Mouse (Mus musculus) heart, embryonic 16.5 days (tissue): ENCODE data around the gene Tssk6. TPM values are rescaled to one million over a fixed set of nuclear protein-coding genes. Genes with fewer than 3 reads are reported as not detected.
A peak's percentile ranks its signal among the peaks of the same experiment; 100 is the strongest.

Experiments
- ATAC-seq: fragments of 200-750 bp; cut with Nextera tagmentation; replicated peaks from 2 replicates; pipeline ENCODE4 v1.8.0; 2017; ENCODE audit warnings: moderate number of reproducible peaks; ENCODE audit not compliant: insufficient read depth, low FRiP score; ENCODE audit errors: extremely low read depth
- H3K27ac ChIP-seq: fragments of 300-500 bp; sonication (generic); 2 replicates; pipeline ENCODE4 v1.5.1; 2014; ENCODE audit warnings: mild to moderate bottlenecking, low read length, control low read depth, moderate library complexity
- H3K27me3 ChIP-seq: fragments of 300-500 bp; sonication (generic); 2 replicates; pipeline ENCODE4 v1.6.1; 2014; ENCODE audit warnings: low read length, mixed read lengths; ENCODE audit not compliant: control insufficient read depth, insufficient read depth
- H3K36me3 ChIP-seq: fragments of 300-500 bp; sonication (generic); 2 replicates; pipeline ENCODE4 v1.6.1; 2014; ENCODE audit not compliant: control insufficient read depth, insufficient read depth
- H3K4me1 ChIP-seq: fragments of 300-500 bp; sonication (generic); 2 replicates; pipeline ENCODE4 v1.6.1; 2014; ENCODE audit warnings: low read length, mixed read lengths; ENCODE audit not compliant: control insufficient read depth, insufficient read depth
- H3K4me2 ChIP-seq: fragments of 300-500 bp; sonication (generic); 2 replicates; pipeline ENCODE4 v1.6.1; 2014; ENCODE audit warnings: low read depth, mild to moderate bottlenecking, control low read depth, low read length
- H3K4me3 ChIP-seq: fragments of 300-500 bp; sonication (generic); 2 replicates; pipeline ENCODE4 v1.5.1; 2014; ENCODE audit warnings: mild to moderate bottlenecking, control low read depth, low read length
- H3K9ac ChIP-seq: fragments of 300-500 bp; sonication (generic); 2 replicates; pipeline ENCODE4 v1.6.1; 2014; ENCODE audit warnings: low read length, control low read depth
- H3K9me3 ChIP-seq: fragments of 300-500 bp; sonication (generic); replicated peaks from 2 replicates; pipeline ENCODE4 v1.6.1; 2016; ENCODE audit warnings: low read length; ENCODE audit not compliant: control insufficient read depth
- WGBS: fragments of 180-500 bp; shearing (Covaris S2); extraction: QIAGEN DNeasy Blood & Tissue Kit; methylation state at CpG from one replicate; pipeline ENCODE4 v1.1.7; 2014; 5-methylcytosine and 5-hydroxymethylcytosine counted together
- polyA plus RNA-seq: library from polyadenylated mRNA; unstranded; fragments of >200 nt; fragmentation: Nextera tagmentation; extraction: Ambion mirVana; gene quantifications from 2 replicates; pipeline ENCODE4 v1.2.1, GENCODE M21; 2015

Tssk6 gene
- polyA plus RNA-seq, 1 experiment from 2014 or later, result 2.0 TPM

GRCm38 (mm10) chr8:69904096-69904495 lies 2.1 kb downstream of the Tssk6 start:
- Histone ChIP-seq H3K9me3 (no peaks in the 10 kb centered on the region), H3K27me3 (no peaks in the 10 kb centered on the region), H3K27ac (no peak overlapping the region), H3K9ac (no peak overlapping the region), H3K4me3 (no peak overlapping the region), H3K4me1 (peaks cover 35% of the 10 kb centered on the region), H3K4me2 (no peak overlapping the region), H3K36me3 (peaks cover 15% of the 10 kb centered on the region)
- WGBS, result 76% methylated on average over 8 of the region's 8 CpGs
- ATAC-seq, result no peak

GRCm38 (mm10) chr8:69906260-69906659 lies 4.3 kb downstream of the Tssk6 start:
- Histone ChIP-seq H3K4me3 (no peak overlapping the region), H3K9me3 (no peaks in the 10 kb centered on the region), H3K36me3 (peaks cover 32% of the 10 kb centered on the region), H3K4me2 (no peak overlapping the region), H3K27me3 (no peaks in the 10 kb centered on the region), H3K9ac (no peak overlapping the region), H3K4me1 (peaks cover 24% of the 10 kb centered on the region), H3K27ac (no peak overlapping the region)
- ATAC-seq, result no peak
- WGBS, result 82% methylated on average over 2 of the region's 2 CpGs

- H3K4me3 ChIP-seq, result no peak overlapping the region
- H3K27me3 ChIP-seq, result no peaks in the 10 kb centered on the region
- H3K36me3 ChIP-seq, result peaks cover 41% of the 10 kb centered on the region
- H3K9ac ChIP-seq, result no peak overlapping the region
- WGBS, result 75% methylated on average over 2 of the region's 2 CpGs
- H3K4me1 ChIP-seq, result peaks cover 20% of the 10 kb centered on the region
- no peak overlapping the region for H3K27ac ChIP-seq
- no peak overlapping the region for H3K4me2 ChIP-seq
- ATAC-seq, result no peak
- no peaks in the 10 kb centered on the region for H3K9me3 ChIP-seq
These were observed 5.1 kb downstream of the Tssk6 start for GRCm38 (mm10) chr8:69907106-69907505.

GRCm38 (mm10) chr8:69911917-69912316 lies 9.9 kb downstream of the Tssk6 start:
- ATAC-seq, result no peak
- Histone ChIP-seq H3K9ac (no peak overlapping the region), H3K4me3 (no peak overlapping the region), H3K9me3 (no peaks in the 10 kb centered on the region), H3K27ac (no peak overlapping the region), H3K4me2 (no peak overlapping the region), H3K36me3 (peaks cover 67% of the 10 kb centered on the region), H3K4me1 (peaks cover 15% of the 10 kb centered on the region), H3K27me3 (no peaks in the 10 kb centered on the region)
- WGBS, result 91% methylated on average over 13 of the region's 13 CpGs

- ATAC-seq, result no peak
- H3K9me3 ChIP-seq, result no peaks in the 10 kb centered on the region
- H3K9ac ChIP-seq, result no peak overlapping the region
- WGBS, result 88% methylated on average over 12 of the region's 12 CpGs
- H3K27me3 ChIP-seq, result no peaks in the 10 kb centered on the region
- no peak overlapping the region for H3K4me2 ChIP-seq
- H3K36me3 ChIP-seq, result peaks cover 73% of the 10 kb centered on the region
- no peak overlapping the region for H3K4me3 ChIP-seq
- H3K4me1 ChIP-seq, result peaks cover 15% of the 10 kb centered on the region
- H3K27ac ChIP-seq, result no peak overlapping the region
These were observed 10.6 kb downstream of the Tssk6 start for GRCm38 (mm10) chr8:69912478-69913074.

GRCm38 (mm10) chr8:69914526-69914925 lies 12.5 kb downstream of the Tssk6 start:
- Histone ChIP-seq H3K27me3 (no peaks in the 10 kb centered on the region), H3K9ac (no peak overlapping the region), H3K4me2 (no peak overlapping the region), H3K4me3 (no peak overlapping the region), H3K4me1 (peaks cover 18% of the 10 kb centered on the region), H3K36me3 (peaks cover 56% of the 10 kb centered on the region), H3K9me3 (no peaks in the 10 kb centered on the region), H3K27ac (peak overlapping the region; percentile 91; the same call in 1 of the 2 replicates)
- no peak for ATAC-seq
- 70% methylated on average over 4 of the region's 4 CpGs for WGBS

- H3K36me3 ChIP-seq, result peaks cover 45% of the 10 kb centered on the region
- H3K9ac ChIP-seq, result peak overlapping the region; percentile 59
These were observed 13.8 kb downstream of the Tssk6 start for GRCm38 (mm10) chr8:69915748-69916147.

GRCm38 (mm10) chr8:69918506-69918905 lies 16.5 kb downstream of the Tssk6 start:
- Histone ChIP-seq H3K4me3 (no peak overlapping the region), H3K4me2 (no peak overlapping the region), H3K27ac (no peak overlapping the region), H3K27me3 (no peaks in the 10 kb centered on the region), H3K9ac (no peak overlapping the region), H3K36me3 (peaks cover 21% of the 10 kb centered on the region), H3K9me3 (no peaks in the 10 kb centered on the region), H3K4me1 (peaks cover 28% of the 10 kb centered on the region)
- no peak for ATAC-seq

More at GRCm38 (mm10) chr8:69915748-69916147, 13.8 kb downstream of the Tssk6 start:
- H3K27ac ChIP-seq, result peak overlapping the region; percentile 91
- no peak overlapping the region for H3K4me3 ChIP-seq
- H3K9me3 ChIP-seq, result no peaks in the 10 kb centered on the region
- H3K4me1 ChIP-seq, result peaks cover 25% of the 10 kb centered on the region
- H3K4me2 ChIP-seq, result peak overlapping the region; percentile 31
- H3K27me3 ChIP-seq, result no peaks in the 10 kb centered on the region
- peak; percentile 90 for ATAC-seq
- 23% methylated on average over 5 of the region's 5 CpGs for WGBS

GRCm38 (mm10) chr8:69919010-69919409 lies 17.0 kb downstream of the Tssk6 start:
- H3K27me3 ChIP-seq, result no peaks in the 10 kb centered on the region
- WGBS, result 50% methylated on average over 1 of the region's 1 CpGs
- peak; percentile 37 for ATAC-seq
- H3K9ac ChIP-seq, result no peak overlapping the region
- H3K27ac ChIP-seq, result peak overlapping the region; percentile 14; the same call in 1 of the 2 replicates
- no peak overlapping the region for H3K4me3 ChIP-seq
- no peaks in the 10 kb centered on the region for H3K9me3 ChIP-seq
- no peak overlapping the region for H3K4me2 ChIP-seq
- peaks cover 17% of the 10 kb centered on the region for H3K36me3 ChIP-seq
- peaks cover 33% of the 10 kb centered on the region for H3K4me1 ChIP-seq
